Mouse (Mus musculus) kidney, postnatal 4 days (tissue): ENCODE data around the gene Stac3.

Experiments
- DNase-seq, 2 experiments: peaks; one replicate each; pipeline ENCODE4 v3.0.0; 2021; ENCODE audit warnings: mixed read lengths in 2 of 2

Stac3 gene

DNA sequence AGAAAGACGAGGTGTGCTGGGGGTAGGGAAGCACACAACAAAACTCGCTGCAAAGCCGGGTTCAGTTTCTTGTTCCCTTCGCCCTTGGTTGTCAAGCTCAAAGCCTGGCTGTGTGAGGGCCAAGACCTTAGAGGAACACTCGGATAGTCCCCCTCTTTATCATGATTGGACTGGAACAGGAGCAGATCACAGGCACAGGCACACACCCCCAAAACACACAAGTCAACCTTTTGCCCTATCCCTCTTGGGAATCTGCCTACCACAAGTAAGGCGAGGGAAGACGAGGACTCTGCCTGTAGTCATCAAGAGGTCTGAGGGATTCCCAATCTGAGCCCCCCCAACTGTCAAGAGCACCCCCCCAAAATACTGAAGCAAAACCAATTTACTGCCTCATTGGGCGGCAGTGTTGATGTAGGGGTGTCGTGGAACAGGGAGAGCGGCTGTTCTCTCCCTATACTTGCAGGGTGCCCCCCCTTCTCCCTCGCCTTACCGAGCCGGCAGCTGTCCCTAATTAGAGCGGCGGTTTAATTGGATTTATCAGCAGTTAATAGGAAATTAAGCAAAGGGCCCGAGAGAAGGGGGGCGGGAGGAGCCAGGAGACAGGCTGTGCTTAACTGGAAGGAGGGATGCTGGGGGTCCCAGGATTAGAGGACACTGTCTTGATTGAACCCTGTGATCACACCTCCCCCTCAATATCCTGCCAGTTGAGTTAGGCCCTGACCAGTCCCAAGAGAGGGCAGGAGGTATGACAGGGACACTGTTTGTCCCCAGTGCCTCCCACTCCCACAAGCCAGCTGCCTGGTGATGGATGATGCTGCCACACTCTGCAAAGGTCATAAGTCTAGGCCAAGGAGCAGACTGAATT is 8.6 kb downstream of the Stac3 start:
- DNase-seq, result peak; percentile 16 to 39

DNA sequence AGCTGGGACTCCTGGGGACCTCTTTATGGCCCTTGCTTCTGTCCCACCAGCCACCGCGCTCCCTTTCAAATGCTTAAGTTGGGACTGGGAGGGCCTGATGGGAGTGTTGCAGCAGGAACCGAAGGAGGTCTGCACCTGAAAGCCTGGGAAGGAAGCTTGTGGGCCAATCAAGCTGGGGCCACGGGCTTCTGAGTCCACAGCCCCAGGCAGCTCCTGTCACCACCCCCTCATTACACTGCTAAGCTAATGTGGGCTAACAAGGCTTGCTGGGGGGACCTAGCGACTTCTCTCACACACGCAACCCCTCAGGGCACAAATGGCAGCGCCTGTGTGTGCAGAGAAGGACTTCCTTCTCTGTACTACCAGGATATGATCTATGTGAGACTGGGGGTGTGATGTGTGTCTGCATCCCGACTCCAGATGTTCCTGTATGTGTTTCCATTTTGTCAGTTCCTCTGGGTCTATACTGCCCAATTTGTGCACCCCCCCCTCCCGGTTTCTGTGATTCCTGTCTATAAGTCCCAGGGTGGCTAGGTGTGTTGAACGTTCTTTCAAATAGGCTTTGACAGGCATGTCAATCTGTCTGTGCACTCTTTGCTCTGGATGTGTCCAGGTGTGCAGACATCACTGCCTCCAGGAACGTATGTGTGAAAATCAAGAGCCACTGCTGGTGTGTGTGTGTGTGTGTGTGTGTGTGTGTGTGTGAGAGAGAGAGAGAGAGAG is 9.6 kb downstream of the Stac3 start:
- peak in 1 of 2 experiments; percentile 4 for DNase-seq

DNA sequence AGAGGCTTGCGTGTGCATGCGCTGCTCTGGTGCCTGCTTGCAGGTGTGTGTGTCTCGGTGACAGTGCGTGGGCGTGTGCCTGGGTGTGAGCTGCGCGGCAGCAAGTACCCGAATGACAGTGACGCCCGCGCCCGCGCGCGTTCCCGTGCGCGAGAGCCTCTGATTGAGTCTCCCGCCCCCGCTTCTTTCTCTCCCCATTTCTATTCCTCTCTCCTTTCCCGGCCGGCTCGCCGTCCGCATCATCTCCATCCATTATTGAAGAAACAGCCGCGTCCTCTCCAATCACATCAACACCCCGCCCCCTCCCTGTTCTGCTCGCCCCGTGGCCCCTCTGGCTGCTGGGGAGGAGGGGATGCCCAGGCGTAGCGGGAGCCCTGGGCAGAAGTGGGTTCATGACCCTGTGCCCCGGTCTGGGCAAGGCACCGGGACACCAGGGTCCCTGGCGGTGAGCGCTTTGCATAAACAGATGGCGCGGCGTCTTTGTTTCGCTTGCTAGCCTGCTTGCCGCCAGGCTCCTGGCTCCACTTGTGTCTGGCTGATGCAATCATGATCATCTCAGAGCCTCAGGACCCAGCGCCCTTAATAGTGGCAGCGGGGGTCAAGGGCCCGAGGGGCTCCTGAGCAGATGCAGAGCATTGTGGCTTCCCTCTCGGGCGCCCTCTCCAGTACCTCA is 10.3 kb downstream of the Stac3 start:
- DNase-seq, result peak; percentile 50 to 61

DNA sequence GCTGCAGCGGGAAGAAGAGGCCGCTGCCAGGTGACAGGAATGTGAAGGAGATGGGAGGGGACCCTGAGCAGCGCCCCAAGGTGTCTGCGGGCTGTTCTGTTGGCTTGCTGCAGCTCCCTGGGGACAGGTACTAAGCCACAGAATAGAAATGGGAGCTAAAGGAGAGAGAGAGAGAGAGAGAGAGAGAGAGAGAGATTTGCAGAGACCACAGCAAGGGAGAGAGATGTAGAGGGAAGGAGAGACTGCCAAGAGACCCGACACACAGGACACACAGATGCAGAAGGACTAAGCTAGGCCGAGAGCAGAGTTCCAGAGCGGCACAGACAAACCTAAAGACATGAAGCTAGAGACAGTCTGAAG is 10.8 kb downstream of the Stac3 start:
- no peak for DNase-seq

DNA sequence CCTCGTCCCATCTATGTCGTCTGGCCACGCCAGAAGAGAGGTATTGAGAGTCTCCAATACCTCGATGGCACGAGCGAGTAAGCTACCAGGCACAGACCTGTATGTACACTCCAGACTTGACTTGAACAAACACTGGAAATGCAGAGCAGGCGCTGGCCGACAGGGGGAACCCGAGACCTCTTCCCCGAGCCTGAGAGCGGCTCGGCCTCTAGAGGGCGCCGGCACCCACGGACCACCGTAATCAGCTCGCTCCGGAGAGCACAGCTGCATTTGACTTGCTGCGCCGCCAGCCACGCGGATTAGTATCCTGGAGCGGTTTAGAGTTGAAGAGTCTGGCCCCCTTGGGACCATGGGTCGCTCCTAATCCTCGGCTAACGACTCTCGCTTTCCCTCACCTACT is 11.3 kb downstream of the Stac3 start:
- DNase-seq, result peak; percentile 96 to 97

DNA sequence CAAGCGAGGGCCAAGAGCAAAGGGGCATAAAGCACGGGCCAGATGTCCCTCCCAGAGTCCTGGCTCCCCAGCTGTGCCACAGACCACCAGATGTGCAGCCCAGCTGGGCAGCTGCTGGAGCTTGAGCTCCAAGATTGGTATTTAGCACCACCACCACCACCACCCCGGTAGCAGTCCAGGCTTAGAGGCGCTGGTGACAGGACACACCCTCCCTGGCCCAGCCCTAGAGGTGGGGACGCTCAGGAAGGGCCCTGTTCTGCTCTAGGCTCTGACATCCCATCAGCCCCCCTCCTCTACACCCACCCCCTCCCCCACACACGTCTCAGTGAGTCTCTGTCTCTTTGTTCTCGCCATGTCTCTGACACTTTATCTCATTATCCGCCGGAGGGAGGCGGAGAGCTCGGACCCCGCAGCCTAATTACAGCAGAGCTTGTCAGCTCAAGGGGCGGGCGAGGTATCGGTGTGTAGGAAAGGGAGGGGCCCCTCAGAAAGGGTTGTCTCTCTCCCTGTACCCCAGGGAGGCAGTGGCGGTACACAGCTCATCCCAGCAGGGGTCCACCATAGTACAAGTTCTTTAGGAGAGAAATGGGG is 12.1 kb downstream of the Stac3 start:
- DNase-seq, result no peak

DNA sequence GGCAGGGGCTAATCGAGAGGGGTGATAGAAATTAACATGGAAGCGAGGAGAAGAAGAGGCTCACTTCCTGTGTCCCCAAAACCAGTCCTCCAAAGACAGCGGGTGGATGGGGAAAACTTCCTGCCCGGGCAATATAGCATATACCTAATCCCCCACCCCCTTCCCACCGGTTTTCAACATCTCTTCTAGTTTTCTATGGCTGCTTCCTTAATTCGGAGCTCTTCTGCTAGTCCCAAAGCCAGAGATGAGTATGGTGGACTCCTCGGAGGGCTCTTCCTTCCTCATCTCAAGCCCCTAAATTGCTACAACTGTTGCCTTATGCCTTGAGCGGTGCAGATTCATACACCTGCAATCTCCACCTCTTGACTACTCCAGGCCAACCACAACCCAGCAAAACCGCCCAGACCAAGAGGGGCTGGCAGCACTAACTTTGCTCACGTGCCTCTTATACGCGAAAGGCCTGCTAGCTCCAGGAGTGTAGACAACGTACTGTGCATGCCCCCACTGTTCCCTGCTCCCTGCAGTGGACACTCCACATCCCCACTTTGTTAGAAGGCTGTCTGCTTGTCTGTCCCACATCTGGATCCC is 12.7 kb downstream of the Stac3 start:
- DNase-seq, result no peak

DNA sequence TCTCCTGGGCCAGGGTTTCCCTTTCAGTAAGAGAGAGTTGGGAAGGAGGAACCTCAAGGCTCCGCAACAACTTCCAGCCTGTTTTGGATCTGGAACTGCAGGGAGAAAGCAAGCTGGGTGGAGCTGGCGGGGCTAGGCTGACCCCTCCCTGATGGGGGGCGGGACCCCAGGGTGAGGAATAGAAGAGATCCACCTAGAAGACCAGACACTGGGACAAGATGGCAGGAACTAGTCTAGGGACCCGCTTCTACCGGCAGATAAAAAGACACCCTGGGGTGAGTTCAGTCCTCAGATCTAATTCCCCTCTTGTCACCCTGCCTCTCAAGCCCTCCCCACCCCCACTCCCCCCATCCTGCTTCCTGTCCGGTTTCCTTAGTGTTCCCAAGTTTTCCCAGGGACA is 13.3 kb downstream of the Stac3 start, which contains the start of gene Ndufa4l2:
Gene Ndufa4l2 (plus strand): TSS at position 204 of the 400 bp plus-strand sequence.
- peak; percentile 63 to 71 for DNase-seq

DNA sequence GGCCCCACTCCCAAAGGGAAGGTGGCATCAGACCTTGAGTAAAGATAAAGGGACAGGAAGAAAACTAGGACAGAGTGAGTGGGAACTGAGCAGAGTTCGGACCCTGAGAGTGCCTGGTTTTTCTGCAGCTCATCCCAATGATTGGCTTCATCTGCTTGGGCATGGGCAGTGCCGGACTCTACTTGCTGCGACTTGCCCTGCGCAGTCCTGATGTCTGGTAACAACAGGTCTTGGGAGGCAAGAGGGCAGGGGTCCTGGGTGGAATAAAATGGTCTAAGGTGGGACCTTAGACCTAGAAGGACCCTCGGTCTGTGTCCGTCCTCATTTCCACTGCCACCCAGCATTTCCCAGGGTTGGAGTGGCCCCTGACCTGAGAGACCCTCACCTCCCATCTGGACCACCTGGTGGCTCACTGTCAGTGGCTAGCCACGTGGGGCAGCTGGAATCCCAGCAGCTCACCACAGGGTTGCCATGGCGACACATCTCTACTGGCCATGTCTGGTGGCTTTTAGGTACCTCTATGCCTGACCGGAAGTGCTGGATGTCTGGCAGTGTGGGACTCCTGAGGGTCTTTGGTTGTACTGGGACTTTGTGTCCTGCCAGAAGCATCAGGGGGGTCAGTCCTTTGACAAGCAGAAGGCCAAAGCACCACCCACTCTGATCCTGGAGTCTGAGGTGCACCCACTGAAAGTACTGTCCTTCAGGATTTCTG is 13.9 kb downstream of the Stac3 start:
- no peak for DNase-seq

DNA sequence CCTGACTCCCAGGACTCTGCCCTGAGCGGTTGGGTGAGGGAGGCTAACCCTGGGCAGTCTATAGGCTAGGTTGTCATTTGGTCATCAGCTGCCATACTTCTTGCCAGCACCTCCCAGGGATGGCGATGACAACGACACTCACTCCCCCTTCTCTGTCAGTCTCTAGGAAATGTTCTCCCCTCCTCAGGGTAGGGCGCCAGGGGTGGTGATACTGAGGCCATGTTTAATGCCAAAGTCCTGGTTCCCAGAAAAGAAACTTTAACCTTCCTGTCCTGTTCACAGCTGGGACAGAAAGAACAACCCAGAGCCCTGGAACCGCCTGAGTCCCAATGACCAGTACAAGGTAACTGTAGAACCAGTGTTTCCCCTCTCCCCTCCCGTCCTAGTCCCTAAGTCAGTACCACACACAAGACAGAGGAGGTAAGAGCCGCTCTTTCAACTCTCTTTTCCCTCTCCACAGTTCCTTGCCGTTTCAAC is 14.5 kb downstream of the Stac3 start:
- DNase-seq, result no peak

DNA sequence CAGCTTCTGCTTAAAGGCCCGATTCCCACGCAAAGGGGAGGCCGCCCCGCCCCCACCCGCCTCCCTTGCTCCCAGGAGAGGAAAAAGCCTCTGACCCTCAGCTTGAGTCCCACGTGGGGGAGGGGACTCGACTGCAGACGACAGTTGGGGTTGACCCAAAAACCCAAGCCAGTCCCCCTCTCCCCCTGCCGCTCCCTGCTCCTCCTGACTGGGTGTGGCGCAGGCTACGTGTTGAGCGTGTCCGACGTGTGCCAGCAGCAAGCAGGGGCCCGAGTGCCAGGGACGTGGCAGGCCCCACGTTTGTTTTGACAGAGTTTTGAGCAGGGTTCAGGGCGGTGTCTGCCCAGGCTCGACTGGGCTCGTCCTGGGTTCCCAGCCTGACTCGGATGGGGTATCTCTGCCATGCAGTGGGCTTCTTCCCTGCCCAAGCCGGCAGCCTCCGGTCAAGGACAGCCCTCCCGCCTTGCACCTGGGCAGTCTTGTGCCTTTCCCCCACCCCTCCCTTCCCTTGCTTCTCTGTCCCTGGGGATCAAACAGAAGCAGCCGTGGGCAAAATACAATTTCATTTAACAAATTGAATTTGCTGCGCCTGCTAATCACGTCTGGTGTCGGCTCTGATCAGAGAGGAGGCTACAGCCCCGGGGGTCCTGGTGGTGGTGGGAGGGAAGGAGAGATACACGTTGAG is 15.2 kb downstream of the Stac3 start:
- peak; percentile 74 to 80 for DNase-seq

DNA sequence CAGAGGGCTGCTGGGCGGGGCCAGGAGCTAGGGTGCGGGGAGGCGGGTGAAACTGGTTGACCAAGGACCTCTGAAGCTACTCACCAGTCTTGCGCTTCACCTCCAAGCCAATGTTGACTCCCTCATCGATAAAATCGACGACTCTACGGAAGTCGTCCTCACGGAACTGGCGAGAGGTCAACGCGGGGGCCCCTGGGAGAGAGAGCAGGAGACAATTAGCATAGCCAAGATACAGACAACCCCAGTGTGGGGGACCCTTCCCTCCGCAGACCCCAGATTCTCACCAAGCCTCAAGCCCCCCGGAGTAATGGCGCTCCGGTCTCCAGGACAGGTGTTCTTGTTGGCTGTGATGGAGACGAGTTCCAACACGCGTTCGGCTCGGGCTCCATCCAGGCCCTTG is 16.5 kb downstream of the Stac3 start:
- DNase-seq, result no peak

DNA sequence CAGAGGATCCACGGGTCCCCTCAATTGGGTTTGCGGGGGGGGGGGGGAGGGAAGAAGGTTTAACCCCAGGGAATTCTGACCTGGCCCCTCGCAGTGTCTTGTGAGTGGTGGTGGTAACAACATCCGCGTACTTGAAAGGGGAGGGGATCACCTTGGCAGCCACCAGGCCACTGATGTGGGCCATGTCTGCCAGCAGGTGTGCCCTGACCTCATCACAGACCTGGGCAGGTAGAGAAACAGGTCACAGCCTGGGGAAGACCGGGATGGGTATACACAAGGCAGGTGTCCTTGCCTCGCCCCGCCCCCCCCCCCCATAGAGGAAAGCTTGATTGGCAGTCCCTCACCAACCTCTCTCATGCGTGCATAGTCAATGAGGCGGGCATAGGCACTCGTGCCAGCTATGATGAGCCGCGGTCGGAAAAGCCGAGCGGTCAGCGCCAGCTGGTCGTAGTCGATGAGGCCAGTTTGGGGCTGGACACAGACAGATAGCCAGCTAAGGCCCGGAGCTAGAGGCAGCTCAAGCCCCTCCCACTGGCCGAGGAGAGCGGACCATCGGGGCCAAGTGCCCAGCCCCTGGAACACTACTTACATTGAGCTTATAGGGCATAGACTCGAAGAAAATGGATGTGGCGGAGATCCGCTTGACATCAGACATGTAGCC is 17.7 kb downstream of the Stac3 start:
- no peak for DNase-seq

DNA sequence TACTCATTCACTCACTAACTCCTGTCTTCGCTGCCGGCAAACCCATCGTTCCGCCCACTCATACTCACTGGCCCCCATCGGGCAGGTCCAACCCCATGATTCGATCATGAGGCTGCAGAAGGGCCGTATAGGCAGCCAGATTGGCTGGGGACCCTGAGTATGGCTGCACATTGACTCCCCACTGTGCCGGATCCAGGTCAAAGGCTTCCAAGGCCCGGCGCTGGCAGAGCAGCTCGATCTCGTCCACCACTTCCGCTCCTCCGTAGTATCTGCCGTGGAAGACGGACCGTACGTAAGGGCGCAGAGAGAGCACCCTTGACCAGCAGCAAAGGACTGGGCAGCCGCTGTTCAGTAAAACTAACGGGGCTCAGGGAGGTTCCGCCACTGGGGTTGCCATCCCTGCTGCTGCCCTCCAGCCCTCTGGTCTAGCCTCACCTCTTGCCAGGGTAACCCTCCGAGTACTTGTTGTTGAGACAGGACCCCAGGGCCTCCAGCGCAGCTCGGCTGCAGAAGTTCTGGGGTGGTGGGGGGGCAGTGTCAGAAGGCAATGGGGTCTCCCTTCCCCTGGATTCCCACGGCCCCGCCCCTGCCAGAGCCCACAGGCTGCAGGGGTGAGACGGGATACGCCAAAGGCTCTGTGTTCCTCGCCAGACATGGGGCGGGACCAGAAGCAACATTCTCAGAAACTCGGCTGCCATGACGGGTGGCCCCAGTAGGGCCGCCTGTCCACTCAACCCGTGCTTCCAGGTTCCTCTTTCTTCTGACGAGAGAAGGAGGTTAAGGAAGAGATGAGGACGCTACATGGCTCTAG is 18.6 kb downstream of the Stac3 start:
- no peak for DNase-seq

DNA sequence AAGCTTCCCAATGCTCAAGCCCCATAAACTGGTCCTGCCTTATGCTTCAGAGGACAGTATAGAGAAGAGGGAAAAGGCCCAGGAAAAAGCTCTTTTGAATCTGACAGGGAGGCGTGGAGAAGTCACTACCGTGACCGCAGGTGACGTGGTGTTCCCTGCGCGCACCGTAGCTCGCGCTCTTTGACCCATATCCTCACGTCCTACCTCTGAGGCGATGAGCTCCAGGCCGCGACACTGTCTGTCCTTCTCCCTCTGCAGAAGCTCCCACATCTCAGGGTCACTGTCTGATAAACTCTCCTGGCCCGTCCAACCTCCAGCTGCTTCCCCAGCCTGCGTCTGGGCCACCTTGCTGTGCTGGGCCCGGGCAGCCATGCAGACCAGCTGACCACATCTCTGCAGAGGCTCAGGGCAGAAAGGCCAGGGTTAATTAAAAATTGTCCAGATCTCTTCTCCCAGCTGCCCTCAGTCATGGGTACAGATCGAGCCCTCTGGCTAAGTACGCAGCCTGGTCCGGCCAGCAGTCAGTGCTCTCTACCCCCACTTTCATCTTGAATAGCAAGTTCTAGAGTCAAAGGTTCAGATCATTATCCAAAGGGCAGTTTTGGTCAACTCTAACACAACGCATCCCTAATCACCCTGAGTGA is 19.4 kb downstream of the Stac3 start:
- no peak for DNase-seq

DNA sequence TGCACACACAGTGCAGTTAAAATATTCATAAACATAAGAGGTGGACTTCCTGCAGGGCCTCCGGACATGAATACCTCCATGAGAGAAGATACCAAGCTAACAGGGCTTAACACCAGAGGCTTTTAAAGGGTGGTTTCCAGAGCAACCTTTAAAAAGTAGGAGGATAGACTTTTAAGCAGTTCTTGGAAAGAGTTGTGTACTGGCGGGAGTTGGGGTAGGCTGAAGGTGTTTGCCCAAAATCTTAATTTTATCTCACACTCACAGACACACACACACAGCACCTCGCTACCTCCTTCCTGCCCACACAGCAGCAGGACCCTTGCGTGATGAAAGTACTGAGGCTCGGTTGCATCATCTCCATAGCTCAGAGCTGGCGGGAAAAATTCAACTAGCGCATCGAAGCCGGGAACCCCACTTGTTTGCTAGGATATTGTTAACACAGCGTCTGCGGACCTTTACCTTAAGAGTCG is 20.2 kb downstream of the Stac3 start:
- DNase-seq, result no peak

DNA sequence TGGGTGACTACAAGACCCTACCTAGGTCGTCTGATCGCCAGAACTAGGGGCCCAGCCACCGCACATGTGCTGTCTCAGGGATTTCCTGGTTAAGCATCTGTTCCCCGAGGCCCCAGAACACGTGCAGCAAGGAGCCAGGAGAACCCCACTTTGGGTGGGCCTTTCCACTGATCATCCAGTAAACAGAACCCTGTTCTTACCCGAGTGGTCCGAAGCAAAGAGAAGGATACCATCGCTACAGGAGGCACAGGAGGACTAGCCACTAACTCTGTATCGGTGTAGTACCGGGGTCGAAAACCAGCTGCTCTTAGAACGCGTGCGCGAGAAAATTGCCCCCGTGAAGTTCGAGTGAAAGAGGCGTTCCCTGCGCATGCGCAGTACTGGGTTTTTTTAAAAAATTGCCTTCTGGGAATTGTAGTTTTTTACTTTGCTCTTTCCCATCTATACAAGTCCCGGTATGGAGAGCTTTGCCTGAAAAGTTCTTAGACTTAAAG is 20.6 kb downstream of the Stac3 start, which contains the start of gene Shmt2:
Gene Shmt2 (minus strand): TSS at position 357 of the 494 bp plus-strand sequence.
- DNase-seq, result peak; percentile 86 to 91

DNA sequence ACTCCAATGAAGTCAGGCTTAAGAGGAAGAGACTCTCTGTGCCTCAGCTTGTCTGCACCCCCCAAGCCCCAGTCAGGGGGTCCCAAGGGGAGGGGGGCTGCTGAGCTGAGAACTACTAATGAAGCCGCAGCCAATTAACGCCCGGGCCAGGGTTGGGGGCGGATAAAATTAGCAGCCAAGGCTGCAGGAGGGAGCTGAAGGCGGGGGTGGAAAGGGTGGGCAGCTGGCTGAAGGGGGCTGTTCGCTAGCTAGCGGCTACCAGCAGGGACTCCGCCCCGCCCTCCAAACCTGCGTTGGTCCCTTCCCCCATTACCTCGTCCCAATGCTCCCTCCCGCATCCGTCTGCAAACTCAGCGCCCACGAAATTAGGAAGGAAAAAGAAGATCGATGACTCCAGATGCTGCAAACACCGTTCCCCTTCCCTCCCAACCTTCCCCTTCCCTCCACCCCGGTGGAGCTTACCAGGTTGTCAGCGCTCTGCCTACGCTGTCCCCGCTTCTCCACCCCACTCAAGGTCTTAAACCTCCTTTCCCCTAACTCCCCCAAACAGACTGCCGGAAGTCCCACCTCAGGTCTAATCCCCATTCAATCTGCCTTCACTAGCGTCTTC is 23.3 kb downstream of the Stac3 start:
- DNase-seq, result no peak
